Mouse (Mus musculus) C2C12 (cell line): ENCODE data around the gene Mettl27.

Experiments
- CTCF ChIP-seq: IDR thresholded peaks from one replicate; pipeline ENCODE4 v1.5.1; 2011; ENCODE audit not compliant: control insufficient read depth, insufficient read depth, insufficient read length
- FOSL1 ChIP-seq: IDR thresholded peaks from one replicate; pipeline ENCODE4 v1.8.0; 2011; ENCODE audit warnings: mild to moderate bottlenecking, low read length; ENCODE audit not compliant: poor library complexity, insufficient read depth, severe bottlenecking
- MYOD1 ChIP-seq: IDR thresholded peaks from one replicate; pipeline ENCODE4 v1.6.1; 2011; ENCODE audit warnings: low read depth; ENCODE audit not compliant: control insufficient read depth, insufficient read length
- MYOG ChIP-seq: IDR thresholded peaks from one replicate; pipeline ENCODE4 v1.6.1; 2011; ENCODE audit not compliant: control insufficient read depth, insufficient read length; ENCODE audit errors: extremely low read depth
- USF1 ChIP-seq: IDR thresholded peaks from one replicate; pipeline ENCODE4 v1.6.1; 2011; ENCODE audit warnings: low read depth, mild to moderate bottlenecking, control low read depth, moderate library complexity

DNA sequence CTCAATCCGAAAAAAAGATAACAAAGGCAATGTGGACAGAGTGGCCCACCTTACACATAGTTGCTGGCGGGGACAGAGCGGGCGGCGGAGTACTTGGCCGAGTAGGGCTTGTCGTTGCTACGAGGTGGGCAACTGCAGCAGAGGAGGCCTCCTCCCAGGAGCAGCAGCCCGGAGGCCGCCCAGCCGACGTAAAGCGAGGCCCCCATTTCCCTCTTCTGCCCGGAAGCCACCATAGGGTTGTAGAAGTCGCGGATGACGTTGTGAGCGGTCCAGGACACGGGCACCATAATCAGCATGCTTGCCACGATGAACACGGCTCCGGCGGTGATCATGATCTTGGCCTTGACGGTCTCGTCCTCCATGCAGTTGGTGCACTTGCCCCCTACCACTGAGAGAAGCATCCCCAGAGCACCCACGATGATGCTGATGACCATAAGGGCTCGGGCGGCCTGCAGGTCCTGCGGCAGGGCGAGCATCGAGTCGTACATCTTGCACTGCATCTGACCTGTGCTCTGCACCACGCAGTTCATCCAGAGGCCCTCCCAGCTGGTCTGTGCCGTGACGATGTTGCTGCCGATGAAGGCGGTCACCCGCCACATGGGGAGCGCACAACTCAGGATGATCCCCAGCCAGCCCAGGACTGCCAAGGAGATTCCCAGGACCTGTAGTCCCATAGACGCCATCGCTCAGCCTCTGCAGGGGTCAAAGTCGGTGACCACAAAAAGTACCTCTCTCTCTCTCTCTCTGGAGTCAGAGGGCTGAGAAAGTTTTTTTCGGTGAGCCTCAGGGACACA is 14.1 kb downstream of the Mettl27 start:
- TF ChIP-seq CTCF = no peak
- TF ChIP-seq MYOD1 = no peak
- TF ChIP-seq FOSL1 = no peak
- no peak for TF ChIP-seq USF1
- no peak for TF ChIP-seq MYOG
